Mouse (Mus musculus) embryonic facial prominence, embryonic 15.5 days (tissue): ENCODE measurements at regions not wholly inside any gene's neighbourhood (a gene's known extent, or its start where the extent isn't known, plus 50 kb on each side); places are given as distances from the start of the nearest gene placed in this dataset.
A peak's percentile ranks its signal among the peaks of the same experiment; 100 is the strongest.

Experiments used
- ATAC-seq: fragments of 200-750 bp; cut with Nextera tagmentation; 2 replicates; pipeline ENCODE4 v1.8.0; 2017; ENCODE audit warnings: low read depth, moderate TSS enrichment; ENCODE audit not compliant: insufficient number of reproducible peaks, low FRiP score, low TSS enrichment
- H3K27ac ChIP-seq: fragments of 300-500 bp; sonication (generic); replicated peaks from 2 replicates; pipeline ENCODE4 v1.5.1; 2015; ENCODE audit warnings: mild to moderate bottlenecking, inconsistent platforms
- H3K27me3 ChIP-seq: fragments of 300-500 bp; sonication (generic); 2 replicates; pipeline ENCODE4 v1.6.1; 2015; ENCODE audit warnings: inconsistent platforms
- H3K36me3 ChIP-seq: fragments of 300-500 bp; sonication (generic); 2 replicates; pipeline ENCODE4 v1.6.1; 2015; ENCODE audit warnings: mild to moderate bottlenecking, inconsistent platforms
- H3K4me1 ChIP-seq: fragments of 300-500 bp; sonication (generic); 2 replicates; pipeline ENCODE4 v1.6.1; 2015; ENCODE audit warnings: inconsistent platforms
- H3K4me2 ChIP-seq: fragments of 300-500 bp; sonication (generic); replicated peaks from 2 replicates; pipeline ENCODE4 v1.6.1; 2015; ENCODE audit warnings: mild to moderate bottlenecking, inconsistent platforms
- H3K4me3 ChIP-seq: fragments of 300-500 bp; sonication (generic); replicated peaks from 2 replicates; pipeline ENCODE4 v1.5.1; 2015; ENCODE audit warnings: mild to moderate bottlenecking, inconsistent platforms
- H3K9ac ChIP-seq: fragments of 300-500 bp; sonication (generic); 2 replicates; pipeline ENCODE4 v1.6.1; 2015; ENCODE audit warnings: inconsistent platforms
- H3K9me3 ChIP-seq: fragments of 300-500 bp; sonication (generic); replicated peaks from 2 replicates; pipeline ENCODE4 v1.6.1; 2016; ENCODE audit warnings: inconsistent platforms
- WGBS: fragments of 180-500 bp; shearing (Covaris S2); methylation state at CpG from one replicate; pipeline ENCODE4 v1.1.7; 2015; 5-methylcytosine and 5-hydroxymethylcytosine counted together

- no peak overlapping the region for H3K27ac ChIP-seq
- H3K27me3 ChIP-seq, result no peaks in the 10 kb centered on the region
- H3K9ac ChIP-seq, result no peak overlapping the region
- no peaks in the 10 kb centered on the region for H3K9me3 ChIP-seq
- WGBS, result 91% methylated on average over 1 of the region's 1 CpGs
- no peaks in the 10 kb centered on the region for H3K4me1 ChIP-seq
- no peaks in the 10 kb centered on the region for H3K36me3 ChIP-seq
- H3K4me2 ChIP-seq, result no peak overlapping the region
- no peak overlapping the region for H3K4me3 ChIP-seq
- no peak for ATAC-seq
These were observed 183.8 kb downstream of the Dthd1 start for GRCm38 (mm10) chr5:62997464-62997863.

GRCm38 (mm10) chr5:63034446-63034845 lies 220.8 kb downstream of the Dthd1 start:
- Histone ChIP-seq H3K9me3 (no peaks in the 10 kb centered on the region), H3K4me1 (no peaks in the 10 kb centered on the region), H3K36me3 (no peaks in the 10 kb centered on the region), H3K4me3 (no peak overlapping the region), H3K9ac (no peak overlapping the region), H3K27ac (no peak overlapping the region), H3K4me2 (no peak overlapping the region), H3K27me3 (no peaks in the 10 kb centered on the region)
- no peak for ATAC-seq
- 57% methylated on average over 2 of the region's 2 CpGs for WGBS

GRCm38 (mm10) chr5:63045751-63046150 lies 232.1 kb downstream of the Dthd1 start:
- H3K9ac ChIP-seq, result no peak overlapping the region
- ATAC-seq, result no peak

GRCm38 (mm10) chr5:63063301-63063700 lies 249.7 kb downstream of the Dthd1 start:
- Histone ChIP-seq H3K9me3 (no peaks in the 10 kb centered on the region), H3K27me3 (no peaks in the 10 kb centered on the region), H3K27ac (no peak overlapping the region), H3K4me2 (no peak overlapping the region), H3K4me3 (no peak overlapping the region), H3K4me1 (no peaks in the 10 kb centered on the region), H3K36me3 (no peaks in the 10 kb centered on the region), H3K9ac (no peak overlapping the region)
- no peak for ATAC-seq
- WGBS, result 60% methylated on average over 2 of the region's 2 CpGs

More at GRCm38 (mm10) chr5:63045751-63046150, 232.1 kb downstream of the Dthd1 start:
- Histone ChIP-seq H3K4me2 (no peak overlapping the region), H3K9me3 (no peaks in the 10 kb centered on the region), H3K4me3 (no peak overlapping the region), H3K4me1 (no peaks in the 10 kb centered on the region), H3K27ac (no peak overlapping the region), H3K27me3 (no peaks in the 10 kb centered on the region), H3K36me3 (no peaks in the 10 kb centered on the region)
- 41% methylated on average over 2 of the region's 2 CpGs for WGBS

- Histone ChIP-seq H3K9me3 (no peaks in the 10 kb centered on the region), H3K27me3 (no peaks in the 10 kb centered on the region), H3K4me3 (no peak overlapping the region), H3K4me1 (no peaks in the 10 kb centered on the region), H3K9ac (no peak overlapping the region), H3K4me2 (no peak overlapping the region), H3K36me3 (no peaks in the 10 kb centered on the region), H3K27ac (no peak overlapping the region)
- 29% methylated on average over 1 of the region's 1 CpGs for WGBS
- no peak for ATAC-seq
These were observed 253.2 kb downstream of the Dthd1 start for GRCm38 (mm10) chr5:63066872-63067271.

GRCm38 (mm10) chr5:63098129-63098528 lies 284.5 kb downstream of the Dthd1 start:
- no peaks in the 10 kb centered on the region for H3K4me1 ChIP-seq
- no peak overlapping the region for H3K4me2 ChIP-seq
- no peaks in the 10 kb centered on the region for H3K36me3 ChIP-seq
- H3K9me3 ChIP-seq, result no peaks in the 10 kb centered on the region
- H3K27me3 ChIP-seq, result no peaks in the 10 kb centered on the region
- ATAC-seq, result no peak
- H3K9ac ChIP-seq, result no peak overlapping the region
- no peak overlapping the region for H3K4me3 ChIP-seq
- WGBS, result 74% methylated on average over 1 of the region's 1 CpGs
- no peak overlapping the region for H3K27ac ChIP-seq

- H3K9me3 ChIP-seq, result no peaks in the 10 kb centered on the region
- H3K27me3 ChIP-seq, result no peaks in the 10 kb centered on the region
- no peaks in the 10 kb centered on the region for H3K36me3 ChIP-seq
- H3K4me2 ChIP-seq, result no peak overlapping the region
- no peak for ATAC-seq
- H3K27ac ChIP-seq, result peak overlapping the region; percentile 58; the same call in 1 of the 2 replicates
- H3K4me3 ChIP-seq, result no peak overlapping the region
- H3K4me1 ChIP-seq, result no peaks in the 10 kb centered on the region
- no peak overlapping the region for H3K9ac ChIP-seq
These were observed 318.9 kb downstream of the Dthd1 start for GRCm38 (mm10) chr5:63132552-63132951.

- Histone ChIP-seq H3K4me1 (no peaks in the 10 kb centered on the region), H3K36me3 (no peaks in the 10 kb centered on the region), H3K4me3 (no peak overlapping the region), H3K27ac (no peak overlapping the region), H3K4me2 (no peak overlapping the region), H3K9me3 (no peaks in the 10 kb centered on the region), H3K9ac (no peak overlapping the region), H3K27me3 (no peaks in the 10 kb centered on the region)
- ATAC-seq, result no peak
These were observed 324.3 kb downstream of the Dthd1 start for GRCm38 (mm10) chr5:63137957-63138356.

- 60% methylated on average over 2 of the region's 2 CpGs for WGBS
- Histone ChIP-seq H3K27ac (no peak overlapping the region), H3K4me2 (no peak overlapping the region), H3K9me3 (no peaks in the 10 kb centered on the region), H3K9ac (no peak overlapping the region), H3K27me3 (no peaks in the 10 kb centered on the region), H3K36me3 (no peaks in the 10 kb centered on the region), H3K4me3 (no peak overlapping the region), H3K4me1 (no peaks in the 10 kb centered on the region)
- ATAC-seq, result no peak
These were observed 356.1 kb downstream of the Dthd1 start for GRCm38 (mm10) chr5:63169687-63170086.

GRCm38 (mm10) chr5:63170493-63170892 lies 356.9 kb downstream of the Dthd1 start:
- Histone ChIP-seq H3K4me3 (no peak overlapping the region), H3K9me3 (no peaks in the 10 kb centered on the region), H3K36me3 (no peaks in the 10 kb centered on the region), H3K27me3 (no peaks in the 10 kb centered on the region), H3K4me1 (no peaks in the 10 kb centered on the region), H3K27ac (no peak overlapping the region), H3K4me2 (no peak overlapping the region), H3K9ac (no peak overlapping the region)
- 79% methylated on average over 3 of the region's 3 CpGs for WGBS
- no peak for ATAC-seq

- no peaks in the 10 kb centered on the region for H3K9me3 ChIP-seq
- no peaks in the 10 kb centered on the region for H3K27me3 ChIP-seq
- no peak overlapping the region for H3K4me3 ChIP-seq
- H3K4me2 ChIP-seq, result no peak overlapping the region
- H3K9ac ChIP-seq, result no peak overlapping the region
- no peaks in the 10 kb centered on the region for H3K36me3 ChIP-seq
- no peaks in the 10 kb centered on the region for H3K4me1 ChIP-seq
- ATAC-seq, result no peak
- 57% methylated on average over 2 of the region's 2 CpGs for WGBS
- H3K27ac ChIP-seq, result no peak overlapping the region
These were observed 399.8 kb downstream of the Dthd1 start for GRCm38 (mm10) chr5:63213381-63213780.

GRCm38 (mm10) chr5:63219467-63219866 lies 405.8 kb downstream of the Dthd1 start:
- Histone ChIP-seq H3K27ac (no peak overlapping the region), H3K4me2 (no peak overlapping the region), H3K27me3 (no peaks in the 10 kb centered on the region), H3K4me1 (no peaks in the 10 kb centered on the region), H3K4me3 (no peak overlapping the region), H3K36me3 (no peaks in the 10 kb centered on the region), H3K9me3 (no peaks in the 10 kb centered on the region), H3K9ac (no peak overlapping the region)
- WGBS, result 86% methylated on average over 3 of the region's 3 CpGs
- ATAC-seq, result no peak
